Mouse (Mus musculus): ENCODE measurements around the gene Hils1.

GRCm38 (mm10) chr11:94991641-94992479 is 24.5 kb downstream of the Hils1 start:
- no peak for TF ChIP-seq SMC3 (IDR thresholded peaks at IDR 0.05; ENCODE audit: low read depth, low read length)
- TF ChIP-seq CTCF (IDR thresholded peaks at IDR 0.05 in 2 of 3, conservative IDR thresholded peaks at IDR 0.05 in 1 of 3; ENCODE audit: control insufficient read depth in 1 of 3, insufficient read depth in 1 of 3, low read depth in 2 of 3, low read length in 3 of 3, poor library complexity in 1 of 3, severe bottlenecking in 1 of 3): no peak
- 0 out of 2 replicates have a peak, but pooled peaks have one; percentile 6 for TF ChIP-seq ETS1 (IDR thresholded peaks at IDR 0.05; ENCODE audit: low read depth, low read length)
- TF ChIP-seq GATA1 (IDR thresholded peaks at IDR 0.05; ENCODE audit: low read depth, low read length): no peak
- TF ChIP-seq ZMIZ1 (IDR thresholded peaks at IDR 0.05; ENCODE audit: low read depth, low read length): no peak
- TF ChIP-seq POLR2A (IDR thresholded peaks at IDR 0.05; ENCODE audit: control insufficient read depth in 1 of 2, insufficient read depth in 1 of 2, low read depth in 1 of 2, low read length in 2 of 2, poor library complexity in 1 of 2): 0 out of 4 replicates have a peak, but pooled peaks of 1 of the 2 experiments have one; percentile 16
- TF ChIP-seq MAFK (IDR thresholded peaks at IDR 0.05; ENCODE audit: borderline replicate concordance, low read depth, low read length): no peak
- TF ChIP-seq GABPA (IDR thresholded peaks at IDR 0.05; ENCODE audit: low read depth, low read length): no peak
- peak; percentile 14; the same call in 1 of the 2 replicates for TF ChIP-seq SIN3A (IDR thresholded peaks at IDR 0.05; ENCODE audit: low read length)
- TF ChIP-seq USF1 (IDR thresholded peaks at IDR 0.05; ENCODE audit: low read depth, low read length): no peak
- TF ChIP-seq EP300 (IDR thresholded peaks at IDR 0.05; ENCODE audit: low read depth in 1 of 2, low read length in 2 of 2): no peak
